Mouse (Mus musculus) liver, embryonic 11.5 days (tissue): ENCODE data around the gene Ptprg. TPM values are rescaled to one million over a fixed set of nuclear protein-coding genes. Genes with fewer than 3 reads are reported as not detected.

ENCODE experiments used
- ATAC-seq: fragments of 200-750 bp; cut with Nextera tagmentation; replicated peaks from 2 replicates; pipeline ENCODE4 v1.8.0; 2017; ENCODE audit warnings: moderate number of reproducible peaks, mild to moderate bottlenecking, moderate TSS enrichment, moderate library complexity; ENCODE audit not compliant: low FRiP score
- DNase-seq: peaks from one replicate; pipeline ENCODE4 v3.0.0-alpha.2; 2017; ENCODE audit warnings: low spot score
- H3K27ac ChIP-seq: fragments of 300-500 bp; sonication (generic); 2 replicates; pipeline ENCODE4 v1.5.1; 2014; ENCODE audit warnings: mild to moderate bottlenecking, low read depth, low read length, control low read depth
- H3K27me3 ChIP-seq: fragments of 300-500 bp; sonication (generic); replicated peaks from 2 replicates; pipeline ENCODE4 v1.6.1; 2014; ENCODE audit warnings: low read length, mixed read lengths; ENCODE audit not compliant: control insufficient read depth, insufficient read depth
- H3K36me3 ChIP-seq: fragments of 300-500 bp; sonication (generic); 2 replicates; pipeline ENCODE4 v1.6.1; 2014; ENCODE audit warnings: mild to moderate bottlenecking, low read length, moderate library complexity, mixed read lengths; ENCODE audit not compliant: control insufficient read depth, insufficient read depth
- H3K4me1 ChIP-seq: fragments of 300-500 bp; sonication (generic); replicated peaks from 2 replicates; pipeline ENCODE4 v1.6.1; 2014; ENCODE audit warnings: low read length, mixed read lengths; ENCODE audit not compliant: control insufficient read depth, insufficient read depth
- H3K4me2 ChIP-seq: fragments of 300-500 bp; sonication (generic); 2 replicates; pipeline ENCODE4 v1.6.1; 2014; ENCODE audit warnings: mild to moderate bottlenecking, control low read depth, moderate library complexity
- H3K4me3 ChIP-seq: fragments of 300-500 bp; sonication (generic); 2 replicates; pipeline ENCODE4 v1.5.1; 2014; ENCODE audit warnings: low read depth, low read length, control low read depth
- H3K9ac ChIP-seq: fragments of 300-500 bp; sonication (generic); 2 replicates; pipeline ENCODE4 v1.6.1; 2014; ENCODE audit warnings: low read depth, low read length, control low read depth
- H3K9me3 ChIP-seq: fragments of 300-500 bp; sonication (generic); 2 replicates; pipeline ENCODE4 v1.6.1; 2016; ENCODE audit warnings: low read length, inconsistent platforms, mixed read lengths; ENCODE audit not compliant: control insufficient read depth
- WGBS: fragments of 180-500 bp; shearing (Covaris S2); extraction: QIAGEN DNeasy Blood & Tissue Kit; methylation state at CpG from one replicate; pipeline ENCODE4 v1.1.7; 2014; 5-methylcytosine and 5-hydroxymethylcytosine counted together
- polyA plus RNA-seq: library from polyadenylated mRNA; unstranded; fragments of >200 nt; fragmentation: Nextera tagmentation; extraction: Ambion mirVana; gene quantifications from 2 replicates; pipeline ENCODE4 v1.2.1, GENCODE M21; 2014

Ptprg gene
- polyA plus RNA-seq, 1 experiment from 2014 or later: 8.6 TPM

GRCm38 (mm10) chr14:11640372-11640771 is 87.0 kb downstream of the Ptprg start:
- Histone ChIP-seq H3K4me2 (no peak overlapping the region), H3K4me3 (no peak overlapping the region), H3K27me3 (no peaks in the 10 kb centered on the region), H3K9me3 (no peaks in the 10 kb centered on the region), H3K27ac (no peak overlapping the region), H3K9ac (no peak overlapping the region), H3K4me1 (no peaks in the 10 kb centered on the region), H3K36me3 (no peaks in the 10 kb centered on the region)
- ATAC-seq: no peak
- DNase-seq: no peak

- no peak for ATAC-seq
These were observed 87.7 kb downstream of the Ptprg start for GRCm38 (mm10) chr14:11640996-11641395.

GRCm38 (mm10) chr14:11642977-11643376 is 89.6 kb downstream of the Ptprg start:
- no peak overlapping the region for H3K27ac ChIP-seq
- no peaks in the 10 kb centered on the region for H3K36me3 ChIP-seq
- H3K27me3 ChIP-seq: no peaks in the 10 kb centered on the region
- ATAC-seq (no peak), DNase-seq (no peak)
- no peak overlapping the region for H3K9ac ChIP-seq
- no peak overlapping the region for H3K4me2 ChIP-seq
- WGBS: 86% methylated on average over 1 of the region's 1 CpGs
- no peak overlapping the region for H3K4me3 ChIP-seq
- H3K4me1 ChIP-seq: no peaks in the 10 kb centered on the region
- no peaks in the 10 kb centered on the region for H3K9me3 ChIP-seq

More at GRCm38 (mm10) chr14:11640996-11641395, 87.7 kb downstream of the Ptprg start:
- DNase-seq: no peak
- no peak overlapping the region for H3K9ac ChIP-seq
- H3K4me3 ChIP-seq: no peak overlapping the region
- no peaks in the 10 kb centered on the region for H3K27me3 ChIP-seq
- H3K4me2 ChIP-seq: no peak overlapping the region
- H3K36me3 ChIP-seq: no peaks in the 10 kb centered on the region
- H3K9me3 ChIP-seq: no peaks in the 10 kb centered on the region
- H3K4me1 ChIP-seq: no peaks in the 10 kb centered on the region
- H3K27ac ChIP-seq: no peak overlapping the region
- 78% methylated on average over 3 of the region's 3 CpGs for WGBS

GRCm38 (mm10) chr14:11657374-11657773 is 104.0 kb downstream of the Ptprg start:
- Histone ChIP-seq H3K9ac (no peak overlapping the region), H3K9me3 (no peaks in the 10 kb centered on the region), H3K36me3 (no peaks in the 10 kb centered on the region), H3K4me1 (no peaks in the 10 kb centered on the region), H3K27me3 (no peaks in the 10 kb centered on the region), H3K27ac (no peak overlapping the region), H3K4me3 (no peak overlapping the region), H3K4me2 (no peak overlapping the region)
- DNase-seq (no peak), ATAC-seq (no peak)
- WGBS: 42% methylated on average over 6 of the region's 6 CpGs

- Histone ChIP-seq H3K9ac (no peak overlapping the region), H3K27me3 (no peaks in the 10 kb centered on the region; the same call in 1 of the 2 replicates), H3K4me3 (no peak overlapping the region), H3K4me2 (no peak overlapping the region), H3K36me3 (no peaks in the 10 kb centered on the region), H3K4me1 (no peaks in the 10 kb centered on the region), H3K9me3 (no peaks in the 10 kb centered on the region), H3K27ac (no peak overlapping the region)
- DNase-seq: no peak
- WGBS: 38% methylated on average over 11 of the region's 11 CpGs
- ATAC-seq: no peak
These were observed 110.4 kb downstream of the Ptprg start for GRCm38 (mm10) chr14:11663661-11664215.

- H3K4me1 ChIP-seq: no peaks in the 10 kb centered on the region
- H3K4me2 ChIP-seq: no peak overlapping the region
- no peak overlapping the region for H3K27ac ChIP-seq
- DNase-seq (no peak), ATAC-seq (no peak)
- no peaks in the 10 kb centered on the region for H3K9me3 ChIP-seq
- no peaks in the 10 kb centered on the region for H3K36me3 ChIP-seq
- H3K27me3 ChIP-seq: no peaks in the 10 kb centered on the region; the same call in 1 of the 2 replicates
- 63% methylated on average over 9 of the region's 9 CpGs for WGBS
- no peak overlapping the region for H3K4me3 ChIP-seq
- H3K9ac ChIP-seq: no peak overlapping the region
These were observed 111.0 kb downstream of the Ptprg start for GRCm38 (mm10) chr14:11664302-11664701.

- H3K36me3 ChIP-seq: no peaks in the 10 kb centered on the region
- WGBS: 76% methylated on average over 7 of the region's 7 CpGs
- DNase-seq (no peak), ATAC-seq (no peak)
- no peak overlapping the region for H3K9ac ChIP-seq
- no peaks in the 10 kb centered on the region for H3K4me1 ChIP-seq
- H3K27ac ChIP-seq: no peak overlapping the region
- H3K27me3 ChIP-seq: no peaks in the 10 kb centered on the region; the same call in 1 of the 2 replicates
- no peak overlapping the region for H3K4me3 ChIP-seq
- H3K9me3 ChIP-seq: no peaks in the 10 kb centered on the region
- no peak overlapping the region for H3K4me2 ChIP-seq
These were observed 111.7 kb downstream of the Ptprg start for GRCm38 (mm10) chr14:11665046-11665445.

- 23% methylated on average over 3 of the region's 3 CpGs for WGBS
- H3K27ac ChIP-seq: no peak overlapping the region
- H3K4me1 ChIP-seq: no peaks in the 10 kb centered on the region
- no peak overlapping the region for H3K4me3 ChIP-seq
- H3K9ac ChIP-seq: no peak overlapping the region
- DNase-seq (no peak), ATAC-seq (no peak)
- H3K9me3 ChIP-seq: no peaks in the 10 kb centered on the region
- H3K4me2 ChIP-seq: no peak overlapping the region
- no peaks in the 10 kb centered on the region for H3K36me3 ChIP-seq
- no peaks in the 10 kb centered on the region; the same call in 1 of the 2 replicates for H3K27me3 ChIP-seq
These were observed 114.4 kb downstream of the Ptprg start for GRCm38 (mm10) chr14:11667762-11668161.

GRCm38 (mm10) chr14:11670847-11671246 is 117.5 kb downstream of the Ptprg start:
- Histone ChIP-seq H3K9ac (no peak overlapping the region), H3K4me3 (no peak overlapping the region), H3K4me1 (no peaks in the 10 kb centered on the region), H3K27me3 (no peaks in the 10 kb centered on the region), H3K36me3 (no peaks in the 10 kb centered on the region), H3K4me2 (no peak overlapping the region), H3K9me3 (no peaks in the 10 kb centered on the region), H3K27ac (no peak overlapping the region)
- ATAC-seq (no peak), DNase-seq (no peak)
- 22% methylated on average over 6 of the region's 6 CpGs for WGBS
